8 mouse cellular contexts compared by ENCODE assay signal in genomic region chr2:31245491-31246141, GRCm38 (mm10). TPM values are rescaled to one million over a fixed set of nuclear protein-coding genes. Genes with fewer than 3 reads are reported as not detected.
DNase-seq lines count a peak whose midpoint lies in the region; ATAC-seq and TF ChIP-seq lines count a peak whose summit lies in the region.

Ncs1 (plus strand) TSS chr2:31245823.

- peak within 1 kb of the TSS; percentile 92 for H3K9ac ChIP-seq in embryonic facial prominence, embryonic 12.5 days
- peak within 1 kb of the TSS; percentile 94 for H3K9ac ChIP-seq in limb, embryonic 11.5 days (ENCODE audit: low read length)
- peak within 1 kb of the TSS; percentile 90 for H3K9ac ChIP-seq in midbrain, embryonic 11.5 days (ENCODE audit: low read length)

- H3K27me3 ChIP-seq in testis, adult 2 months (ENCODE audit: control insufficient read depth, insufficient read depth, low read length) = no peaks in the 10 kb centered on the region; the same call in 1 of the 2 replicates
- 0 out of 2 replicates have a peak, but pooled peaks cover 2% of the 10 kb centered on the region for H3K27me3 ChIP-seq in embryonic facial prominence, embryonic 12.5 days
- H3K27me3 ChIP-seq in limb, embryonic 11.5 days (ENCODE audit: control insufficient read depth, insufficient read depth, low read length) = no peaks in the 10 kb centered on the region
- H3K27me3 ChIP-seq in midbrain, embryonic 11.5 days (ENCODE audit: control insufficient read depth, insufficient read depth, low read length) = 0 out of 2 replicates have a peak, but pooled peaks cover 2% of the 10 kb centered on the region
- no peaks in the 10 kb centered on the region for H3K27me3 ChIP-seq in splenic B cell, adult 2 months (ENCODE audit: control insufficient read depth, insufficient read depth, low read length, poor library complexity, severe bottlenecking)

- peak within 1 kb of the TSS; percentile 67 for H3K4me3 ChIP-seq in testis, adult 2 months (ENCODE audit: control insufficient read depth, low read depth, low read length)
- peak within 1 kb of the TSS; percentile 85 for H3K4me3 ChIP-seq in embryonic facial prominence, embryonic 12.5 days
- peak within 1 kb of the TSS; percentile 86 for H3K4me3 ChIP-seq in limb, embryonic 11.5 days (ENCODE audit: low read depth, low read length)
- peak within 1 kb of the TSS; percentile 85 for H3K4me3 ChIP-seq in midbrain, embryonic 11.5 days (ENCODE audit: low read depth, low read length)

- H3K4me1 ChIP-seq in testis, adult 2 months (ENCODE audit: control insufficient read depth, insufficient read depth, low read length) = peaks cover 9% of the 10 kb centered on the region
- H3K4me1 ChIP-seq in embryonic facial prominence, embryonic 12.5 days = peaks cover 27% of the 10 kb centered on the region
- peaks cover 20% of the 10 kb centered on the region for H3K4me1 ChIP-seq in limb, embryonic 11.5 days (ENCODE audit: control insufficient read depth, insufficient read depth, low read length)
- H3K4me1 ChIP-seq in midbrain, embryonic 11.5 days (ENCODE audit: control insufficient read depth, insufficient read depth, low read length) = peaks cover 11% of the 10 kb centered on the region

- H3K36me3 ChIP-seq in testis, adult 2 months (ENCODE audit: control insufficient read depth, insufficient read depth, low read length) = no peaks in the 10 kb centered on the region
- H3K36me3 ChIP-seq in embryonic facial prominence, embryonic 12.5 days = no peaks in the 10 kb centered on the region; the same call in 1 of the 2 replicates
- no peaks in the 10 kb centered on the region for H3K36me3 ChIP-seq in limb, embryonic 11.5 days (ENCODE audit: control insufficient read depth, insufficient read depth, low read length)
- 0 out of 2 replicates have a peak, but pooled peaks cover 3% of the 10 kb centered on the region for H3K36me3 ChIP-seq in midbrain, embryonic 11.5 days (ENCODE audit: control insufficient read depth, insufficient read depth, low read length)
- H3K36me3 ChIP-seq in splenic B cell, adult 2 months (ENCODE audit: control insufficient read depth, insufficient read depth, low read length, poor library complexity, severe bottlenecking) = no peaks in the 10 kb centered on the region

- under 1% methylated on average over 74 of the region's 89 CpGs for WGBS in embryonic facial prominence, embryonic 12.5 days
- under 1% methylated on average over 86 of the region's 89 CpGs for WGBS in limb, embryonic 11.5 days
- under 1% methylated on average over 73 of the region's 89 CpGs for WGBS in midbrain, embryonic 11.5 days

- H3K4me2 ChIP-seq in embryonic facial prominence, embryonic 12.5 days (replicated peaks) = peak within 1 kb of the TSS; percentile 89
- peak within 1 kb of the TSS; percentile 84 for H3K4me2 ChIP-seq in limb, embryonic 11.5 days (ENCODE audit: low read depth, severe bottlenecking)
- peak within 1 kb of the TSS; percentile 68 for H3K4me2 ChIP-seq in midbrain, embryonic 11.5 days

- peak; percentile 85 for ATAC-seq in embryonic facial prominence, embryonic 12.5 days (ENCODE audit: insufficient number of reproducible peaks, insufficient read depth, low FRiP score, low TSS enrichment)
- peak; percentile 73 for ATAC-seq in limb, embryonic 11.5 days (ENCODE audit: insufficient number of reproducible peaks, low FRiP score, low TSS enrichment, low read depth)
- ATAC-seq in midbrain, embryonic 11.5 days (ENCODE audit: low FRiP score) = peak; percentile 79

- no peak for DNase-seq in testis, postnatal 14 days (ENCODE audit: low spot score)
- peak; percentile 36 for DNase-seq in heart, adult 8-10 months (ENCODE audit: low spot score)
- peak; percentile 79 for DNase-seq in kidney, adult 18-20 months
- peak; percentile 79 for DNase-seq in limb, embryonic 11.5 days (ENCODE audit: low spot score)
- peak; percentile 97 for DNase-seq in midbrain, embryonic 11.5 days (ENCODE audit: low spot score, missing footprints)
- DNase-seq in splenic B cell, adult 2 months (ENCODE audit: low read depth, low spot score) = peak; percentile 51

- H3K9me3 ChIP-seq in embryonic facial prominence, embryonic 12.5 days = no peaks in the 10 kb centered on the region
- no peaks in the 10 kb centered on the region for H3K9me3 ChIP-seq in limb, embryonic 11.5 days (ENCODE audit: control insufficient read depth, low read length)
- no peaks in the 10 kb centered on the region for H3K9me3 ChIP-seq in midbrain, embryonic 11.5 days (ENCODE audit: control insufficient read depth, low read length)

- no peak within 1 kb of the TSS for H3K27ac ChIP-seq in testis, adult 2 months (ENCODE audit: control insufficient read depth, insufficient read depth, low read depth, low read length)
- peak within 1 kb of the TSS; percentile 81 for H3K27ac ChIP-seq in embryonic facial prominence, embryonic 12.5 days
- peak within 1 kb of the TSS; percentile 78 for H3K27ac ChIP-seq in limb, embryonic 11.5 days (replicated peaks; ENCODE audit: low read depth, low read length)
- peak within 1 kb of the TSS; percentile 17 for H3K27ac ChIP-seq in midbrain, embryonic 11.5 days (ENCODE audit: low read depth, low read length)

- TF ChIP-seq CTCF in testis, adult 2 months (IDR thresholded peaks at IDR 0.05; ENCODE audit: control insufficient read depth, insufficient read depth, insufficient replicate concordance, low read depth, low read length) = no peak

- no peak for TF ChIP-seq POLR2A in testis, adult 2 months (IDR thresholded peaks at IDR 0.05; ENCODE audit: control insufficient read depth, low read depth, low read length)

RNA-seq across cellular contexts. Expression of gene Ncs1, which starts in this region (rescaled TPM):
- 5.7 and 7.7 TPM in 2 replicates for polyA plus RNA-seq in testis, adult 2 months (2012; rRNA removed)
- 54.4 and 59.2 TPM in 2 replicates for polyA plus RNA-seq in embryonic facial prominence, embryonic 12.5 days (2016; fragmentation: Nextera tagmentation; extraction: Ambion mirVana)
- 10 to 100 TPM; 10.0 to 16.2 (median 14.1) TPM for total RNA-seq in heart, adult 8-10 months (2022)
- polyA plus RNA-seq in limb, embryonic 11.5 days (2014; fragmentation: Nextera tagmentation; extraction: Ambion mirVana) = 59.6 and 61.9 TPM in 2 replicates
- 64.3 and 67.4 TPM in 2 replicates for polyA plus RNA-seq in midbrain, embryonic 11.5 days (2014; fragmentation: Nextera tagmentation; extraction: Ambion mirVana)
